46 mouse cellular contexts compared by ENCODE assay signal in genomic region chr6:41646672-41647071, GRCm38 (mm10). TPM values are rescaled to one million over a fixed set of nuclear protein-coding genes. Genes with fewer than 3 reads are reported as not detected.
"Had no signal": no experiment of that assay in that cellular context is flagged by ENCODE, and none has a peak within 500 bp of the region (broad histone marks: within the 10 kb centered on the region; RNA-seq: fewer than 3 reads in every experiment).

No protein-coding gene starts in this region.

- H3K27me3 ChIP-seq: limb, embryonic 12.5 days; limb, embryonic 13.5 days; limb, embryonic 15.5 days; liver, embryonic 12.5 days; liver, embryonic 13.5 days; liver, embryonic 15.5 days; lung, embryonic 15.5 days; midbrain, embryonic 12.5 days; midbrain, embryonic 13.5 days; midbrain, embryonic 15.5 days had no signal

- H3K4me2 ChIP-seq: limb, embryonic 12.5 days; limb, embryonic 13.5 days; limb, embryonic 15.5 days; liver, embryonic 11.5 days; liver, embryonic 12.5 days; liver, embryonic 13.5 days; liver, embryonic 15.5 days; lung, embryonic 14.5 days; lung, embryonic 15.5 days; midbrain, embryonic 11.5 days; midbrain, embryonic 12.5 days; midbrain, embryonic 13.5 days; midbrain, embryonic 15.5 days had no signal

- H3K9ac ChIP-seq: limb, embryonic 12.5 days; limb, embryonic 13.5 days; limb, embryonic 15.5 days; liver, embryonic 12.5 days; liver, embryonic 13.5 days; liver, embryonic 14.5 days; liver, embryonic 15.5 days; liver, postnatal 0 days; lung, embryonic 14.5 days; lung, embryonic 15.5 days; midbrain, embryonic 12.5 days; midbrain, embryonic 13.5 days; midbrain, embryonic 15.5 days had no signal

- H3K36me3 ChIP-seq: limb, embryonic 10.5 days; limb, embryonic 12.5 days; limb, embryonic 13.5 days; limb, embryonic 15.5 days; liver, embryonic 12.5 days; liver, embryonic 13.5 days; liver, embryonic 15.5 days; lung, embryonic 15.5 days; midbrain, embryonic 10.5 days; midbrain, embryonic 12.5 days; midbrain, embryonic 13.5 days; midbrain, embryonic 15.5 days had no signal

- H3K4me3 ChIP-seq: limb, embryonic 10.5 days; limb, embryonic 12.5 days; limb, embryonic 13.5 days; limb, embryonic 15.5 days; liver, embryonic 12.5 days; liver, embryonic 13.5 days; liver, embryonic 15.5 days; lung, embryonic 15.5 days; megakaryocyte, embryonic 14.5 days; midbrain, embryonic 10.5 days; midbrain, embryonic 12.5 days; midbrain, embryonic 13.5 days; midbrain, embryonic 15.5 days; myocyte had no signal

- H3K4me1 ChIP-seq: limb, embryonic 10.5 days; limb, embryonic 12.5 days; limb, embryonic 13.5 days; limb, embryonic 15.5 days; liver, embryonic 12.5 days; liver, embryonic 13.5 days; lung, embryonic 15.5 days; megakaryocyte, embryonic 14.5 days; midbrain, embryonic 10.5 days; midbrain, embryonic 12.5 days; midbrain, embryonic 13.5 days; midbrain, embryonic 15.5 days had no signal

- H3K27ac ChIP-seq: limb, embryonic 10.5 days; limb, embryonic 12.5 days; limb, embryonic 13.5 days; limb, embryonic 15.5 days; liver, embryonic 12.5 days; liver, embryonic 13.5 days; liver, embryonic 14.5 days; liver, embryonic 15.5 days; lung, embryonic 15.5 days; macrophage; midbrain, embryonic 10.5 days; midbrain, embryonic 12.5 days; midbrain, embryonic 13.5 days; midbrain, embryonic 15.5 days had no signal

- ATAC-seq: liver, embryonic 12.5 days; liver, postnatal 0 days; lung, postnatal 0 days; midbrain, embryonic 13.5 days; midbrain, embryonic 15.5 days; midbrain, embryonic 16.5 days had no signal

- DNase-seq: left cerebral cortex, postnatal 4 days; liver; liver, embryonic 13.5 days; liver, postnatal 0 days; lung, adult 18-20 months; lung, adult 2 months; lung, embryonic 14.5 days; lung, postnatal 10 days; lung, postnatal 14 days; lung, postnatal 36 days; lung, postnatal 4 days; midbrain, embryonic 14.5 days had no signal

- H3K9me3 ChIP-seq: limb, embryonic 10.5 days; limb, embryonic 12.5 days; limb, embryonic 13.5 days; limb, embryonic 15.5 days; liver, embryonic 12.5 days; liver, embryonic 13.5 days; liver, embryonic 15.5 days; lung, embryonic 15.5 days; megakaryocyte, embryonic 14.5 days; midbrain, embryonic 10.5 days; midbrain, embryonic 12.5 days; midbrain, embryonic 13.5 days; midbrain, embryonic 15.5 days had no signal

RNA-seq across cellular contexts. Expression of gene Trpv6, which starts 10.5 kb away (rescaled TPM):
- total RNA-seq: liver, adult 2 months; megakaryocyte progenitor cell, adult 5-6 weeks; megakaryocyte, adult 5-6 weeks; megakaryocyte-erythroid progenitor cell, adult 5-6 weeks; monocyte, adult 5-6 weeks had no signal
- polyA plus RNA-seq: liver, adult 2 months; liver, postnatal 0 days; macrophage had no signal

RNA-seq across cellular contexts. Expression of gene Trpv5, which starts 33.9 kb away (rescaled TPM):
- total RNA-seq: left cerebral cortex, adult 8-10 months; left cerebral cortex, postnatal 10 days; left cerebral cortex, postnatal 14 days; left cerebral cortex, postnatal 25 days; left cerebral cortex, postnatal 36 days; left cerebral cortex, postnatal 4 days; liver, adult 2 months; megakaryocyte, adult 5-6 weeks; monocyte, adult 5-6 weeks had no signal
- polyA plus RNA-seq: limb, embryonic 10.5 days; limb, embryonic 11.5 days; limb, embryonic 12.5 days; limb, embryonic 13.5 days; limb, embryonic 14.5 days; limb, embryonic 15.5 days; liver, adult 2 months; liver, embryonic 13.5 days; lung, adult 2 months; lung, embryonic 14.5 days; lung, embryonic 15.5 days; lung, embryonic 16.5 days; lung, postnatal 0 days; macrophage; midbrain, embryonic 10.5 days; midbrain, embryonic 11.5 days; midbrain, embryonic 12.5 days; midbrain, embryonic 13.5 days; midbrain, embryonic 14.5 days; midbrain, embryonic 15.5 days; midbrain, embryonic 16.5 days; myocyte; neural tube, embryonic 11.5 days had no signal

RNA-seq across cellular contexts. Expression of gene Llcfc1, which starts 37.6 kb away (rescaled TPM):
- total RNA-seq: left cerebral cortex, adult 8-10 months; left cerebral cortex, postnatal 10 days; left cerebral cortex, postnatal 14 days; left cerebral cortex, postnatal 25 days; left cerebral cortex, postnatal 36 days; left cerebral cortex, postnatal 4 days; liver, adult 2 months; megakaryocyte progenitor cell, adult 5-6 weeks; megakaryocyte, adult 5-6 weeks; megakaryocyte-erythroid progenitor cell, adult 5-6 weeks; monocyte, adult 5-6 weeks had no signal
- polyA plus RNA-seq: limb, embryonic 10.5 days; limb, embryonic 11.5 days; limb, embryonic 12.5 days; limb, embryonic 13.5 days; limb, embryonic 14.5 days; limb, embryonic 15.5 days; liver, adult 2 months; liver, embryonic 11.5 days; liver, embryonic 12.5 days; liver, embryonic 13.5 days; liver, embryonic 14.5 days; liver, embryonic 16.5 days; liver, postnatal 0 days; lung, adult 2 months; lung, embryonic 14.5 days; lung, embryonic 15.5 days; lung, embryonic 16.5 days; lung, postnatal 0 days; macrophage; midbrain, embryonic 10.5 days; midbrain, embryonic 11.5 days; midbrain, embryonic 12.5 days; midbrain, embryonic 13.5 days; midbrain, embryonic 14.5 days; midbrain, embryonic 15.5 days; midbrain, embryonic 16.5 days; myocyte; neural tube, embryonic 11.5 days had no signal

RNA-seq across cellular contexts. Expression of gene Kel, which starts 57.5 kb away (rescaled TPM):
- total RNA-seq: left cerebral cortex, adult 8-10 months; left cerebral cortex, postnatal 10 days; left cerebral cortex, postnatal 14 days; left cerebral cortex, postnatal 25 days; left cerebral cortex, postnatal 36 days; left cerebral cortex, postnatal 4 days; liver, adult 2 months; monocyte, adult 5-6 weeks had no signal
- polyA plus RNA-seq: liver, adult 2 months; lung, adult 2 months; macrophage; myocyte had no signal
